Mouse (Mus musculus): ENCODE data around the gene Zbtb20. TPM values are rescaled to one million over a fixed set of nuclear protein-coding genes. Genes with fewer than 3 reads are reported as not detected.

The Zbtb20 gene
- polyA plus RNA-seq, 1 experiment from 2014 or later: 21.8 TPM

GRCm38 (mm10) chr16:43466749-43467065 lies 591.0 kb downstream of the Zbtb20 start:
- Histone ChIP-seq H3K36me3 (ENCODE audit: control insufficient read depth, insufficient read depth, low read length) (no peaks in the 10 kb centered on the region), H3K9me3 (ENCODE audit: control insufficient read depth, low read length) (no peaks in the 10 kb centered on the region), H3K27ac (ENCODE audit: low read length) (no peak overlapping the region), H3K4me2 (ENCODE audit: low read depth, low read length) (no peak overlapping the region), H3K4me1 (replicated peaks; ENCODE audit: control insufficient read depth, insufficient read depth, low read length) (peaks cover 2% of the 10 kb centered on the region; the same call in 1 of the 2 replicates), H3K9ac (ENCODE audit: low read length) (no peak overlapping the region), H3K27me3 (ENCODE audit: control insufficient read depth, insufficient read depth, low read depth, low read length) (no peaks in the 10 kb centered on the region), H3K4me3 (ENCODE audit: low read length) (no peak overlapping the region)
- 74% methylated on average over 2 of the region's 2 CpGs for WGBS
- no peak for ATAC-seq (ENCODE audit: low read depth)

GRCm38 (mm10) chr16:43471060-43471459 lies 595.4 kb downstream of the Zbtb20 start:
- WGBS: 76% methylated on average over 3 of the region's 3 CpGs
- no peaks in the 10 kb centered on the region for H3K36me3 ChIP-seq (ENCODE audit: control insufficient read depth, insufficient read depth, low read length)
- no peak for ATAC-seq (ENCODE audit: low read depth)

GRCm38 (mm10) chr16:43474941-43475728 lies 599.5 kb downstream of the Zbtb20 start:
- H3K4me3 ChIP-seq (ENCODE audit: low read length): no peak overlapping the region
- WGBS: 68% methylated on average over 11 of the region's 11 CpGs
- H3K4me2 ChIP-seq (ENCODE audit: low read depth, low read length): no peak overlapping the region

More at GRCm38 (mm10) chr16:43471060-43471459, 595.4 kb downstream of the Zbtb20 start:
- Histone ChIP-seq H3K4me2 (ENCODE audit: low read depth, low read length) (no peak overlapping the region), H3K4me1 (replicated peaks; ENCODE audit: control insufficient read depth, insufficient read depth, low read length) (no peaks in the 10 kb centered on the region), H3K27ac (ENCODE audit: low read length) (no peak overlapping the region), H3K9me3 (ENCODE audit: control insufficient read depth, low read length) (no peaks in the 10 kb centered on the region), H3K27me3 (ENCODE audit: control insufficient read depth, insufficient read depth, low read depth, low read length) (no peaks in the 10 kb centered on the region), H3K4me3 (ENCODE audit: low read length) (no peak overlapping the region), H3K9ac (ENCODE audit: low read length) (no peak overlapping the region)

GRCm38 (mm10) chr16:43476921-43477320 lies 601.2 kb downstream of the Zbtb20 start:
- Histone ChIP-seq H3K9ac (ENCODE audit: low read length) (no peak overlapping the region), H3K4me3 (ENCODE audit: low read length) (no peak overlapping the region), H3K27ac (ENCODE audit: low read length) (no peak overlapping the region), H3K27me3 (ENCODE audit: control insufficient read depth, insufficient read depth, low read depth, low read length) (no peaks in the 10 kb centered on the region), H3K4me1 (replicated peaks; ENCODE audit: control insufficient read depth, insufficient read depth, low read length) (no peaks in the 10 kb centered on the region), H3K36me3 (ENCODE audit: control insufficient read depth, insufficient read depth, low read length) (no peaks in the 10 kb centered on the region), H3K4me2 (ENCODE audit: low read depth, low read length) (no peak overlapping the region), H3K9me3 (ENCODE audit: control insufficient read depth, low read length) (no peaks in the 10 kb centered on the region)
- no peak for ATAC-seq (ENCODE audit: low read depth)
- 86% methylated on average over 3 of the region's 3 CpGs for WGBS

More at GRCm38 (mm10) chr16:43474941-43475728, 599.5 kb downstream of the Zbtb20 start:
- Histone ChIP-seq H3K27ac (ENCODE audit: low read length) (no peak overlapping the region), H3K9ac (ENCODE audit: low read length) (no peak overlapping the region), H3K9me3 (ENCODE audit: control insufficient read depth, low read length) (no peaks in the 10 kb centered on the region), H3K36me3 (ENCODE audit: control insufficient read depth, insufficient read depth, low read length) (no peaks in the 10 kb centered on the region), H3K27me3 (ENCODE audit: control insufficient read depth, insufficient read depth, low read depth, low read length) (no peaks in the 10 kb centered on the region), H3K4me1 (replicated peaks; ENCODE audit: control insufficient read depth, insufficient read depth, low read length) (no peaks in the 10 kb centered on the region)
- no peak for ATAC-seq (ENCODE audit: low read depth)

- Histone ChIP-seq H3K9ac (ENCODE audit: low read length) (no peak overlapping the region), H3K27ac (ENCODE audit: low read length) (no peak overlapping the region), H3K4me1 (replicated peaks; ENCODE audit: control insufficient read depth, insufficient read depth, low read length) (no peaks in the 10 kb centered on the region), H3K9me3 (ENCODE audit: control insufficient read depth, low read length) (no peaks in the 10 kb centered on the region), H3K4me2 (ENCODE audit: low read depth, low read length) (no peak overlapping the region), H3K27me3 (ENCODE audit: control insufficient read depth, insufficient read depth, low read depth, low read length) (no peaks in the 10 kb centered on the region), H3K36me3 (ENCODE audit: control insufficient read depth, insufficient read depth, low read length) (no peaks in the 10 kb centered on the region), H3K4me3 (ENCODE audit: low read length) (no peak overlapping the region)
- no peak for ATAC-seq (ENCODE audit: low read depth)
- 85% methylated on average over 1 of the region's 1 CpGs for WGBS
Observed at GRCm38 (mm10) chr16:43478352-43478751, 602.7 kb downstream of the Zbtb20 start.

- Histone ChIP-seq H3K4me1 (replicated peaks; ENCODE audit: control insufficient read depth, insufficient read depth, low read length) (no peaks in the 10 kb centered on the region), H3K4me3 (ENCODE audit: low read length) (no peak overlapping the region), H3K27ac (ENCODE audit: low read length) (no peak overlapping the region), H3K36me3 (ENCODE audit: control insufficient read depth, insufficient read depth, low read length) (no peaks in the 10 kb centered on the region), H3K4me2 (ENCODE audit: low read depth, low read length) (no peak overlapping the region), H3K9me3 (ENCODE audit: control insufficient read depth, low read length) (no peaks in the 10 kb centered on the region), H3K27me3 (ENCODE audit: control insufficient read depth, insufficient read depth, low read depth, low read length) (no peaks in the 10 kb centered on the region), H3K9ac (ENCODE audit: low read length) (no peak overlapping the region)
- 76% methylated on average over 6 of the region's 6 CpGs for WGBS
- no peak for ATAC-seq (ENCODE audit: low read depth)
Observed at GRCm38 (mm10) chr16:43480532-43480931, 604.9 kb downstream of the Zbtb20 start.

- Histone ChIP-seq H3K9me3 (ENCODE audit: control insufficient read depth, low read length) (no peaks in the 10 kb centered on the region), H3K9ac (ENCODE audit: low read length) (no peak overlapping the region), H3K4me1 (replicated peaks; ENCODE audit: control insufficient read depth, insufficient read depth, low read length) (no peaks in the 10 kb centered on the region), H3K4me2 (ENCODE audit: low read depth, low read length) (no peak overlapping the region), H3K27ac (ENCODE audit: low read length) (no peak overlapping the region), H3K36me3 (ENCODE audit: control insufficient read depth, insufficient read depth, low read length) (no peaks in the 10 kb centered on the region), H3K27me3 (ENCODE audit: control insufficient read depth, insufficient read depth, low read depth, low read length) (no peaks in the 10 kb centered on the region), H3K4me3 (ENCODE audit: low read length) (no peak overlapping the region)
- 54% methylated on average over 3 of the region's 3 CpGs for whole genome bisulfite sequencing
- no peak for ATAC-seq (ENCODE audit: low read depth)
Observed at GRCm38 (mm10) chr16:43482125-43482524, 606.4 kb downstream of the Zbtb20 start.

GRCm38 (mm10) chr16:43482738-43483137 lies 607.1 kb downstream of the Zbtb20 start:
- no peak overlapping the region for H3K27ac ChIP-seq (ENCODE audit: low read length)
- H3K9me3 ChIP-seq (ENCODE audit: control insufficient read depth, low read length): no peaks in the 10 kb centered on the region
- H3K36me3 ChIP-seq (ENCODE audit: control insufficient read depth, insufficient read depth, low read length): no peaks in the 10 kb centered on the region
- H3K4me2 ChIP-seq (ENCODE audit: low read depth, low read length): no peak overlapping the region
- no peaks in the 10 kb centered on the region for H3K27me3 ChIP-seq (ENCODE audit: control insufficient read depth, insufficient read depth, low read depth, low read length)
- no peak for ATAC-seq (ENCODE audit: low read depth)
- H3K9ac ChIP-seq (ENCODE audit: low read length): no peak overlapping the region
- H3K4me1 ChIP-seq (replicated peaks; ENCODE audit: control insufficient read depth, insufficient read depth, low read length): no peaks in the 10 kb centered on the region
- no peak overlapping the region for H3K4me3 ChIP-seq (ENCODE audit: low read length)
- 93% methylated on average over 2 of the region's 2 CpGs for WGBS

GRCm38 (mm10) chr16:43484400-43484799 lies 608.7 kb downstream of the Zbtb20 start:
- WGBS: 68% methylated on average over 4 of the region's 4 CpGs
- ATAC-seq (ENCODE audit: low read depth): no peak
- Histone ChIP-seq H3K9ac (ENCODE audit: low read length) (no peak overlapping the region), H3K4me1 (replicated peaks; ENCODE audit: control insufficient read depth, insufficient read depth, low read length) (no peaks in the 10 kb centered on the region), H3K36me3 (ENCODE audit: control insufficient read depth, insufficient read depth, low read length) (no peaks in the 10 kb centered on the region), H3K9me3 (ENCODE audit: control insufficient read depth, low read length) (no peaks in the 10 kb centered on the region), H3K27ac (ENCODE audit: low read length) (no peak overlapping the region), H3K4me2 (ENCODE audit: low read depth, low read length) (no peak overlapping the region), H3K27me3 (ENCODE audit: control insufficient read depth, insufficient read depth, low read depth, low read length) (no peaks in the 10 kb centered on the region), H3K4me3 (ENCODE audit: low read length) (no peak overlapping the region)

Measured in lung, embryonic 16.5 days (tissue).